Mouse (Mus musculus) CD8-positive naive resting alpha-beta T cell, adult 2 months (primary cell): ENCODE data around the gene Vezt.

ENCODE experiments used
- DNase-seq, 2 experiments: peaks; one replicate each; pipeline ENCODE4 v3.0.0; 2022; ENCODE audit warnings: low read depth in 2 of 2, low spot score in 2 of 2

Vezt gene

GRCm38 (mm10) chr10:94035658-94036374 lies at the start of gene Vezt, which contains the start of gene Fgd6:
Gene Vezt (minus strand): TSS chr10:94035817.
Gene Fgd6 (plus strand): TSS chr10:94036001.
- peak; percentile 99 for DNase-seq

- DNase-seq = no peak
Measured at GRCm38 (mm10) chr10:94082040-94082734, 46.6 kb upstream of the Vezt start.

- no peak for DNase-seq
Measured at GRCm38 (mm10) chr10:94080740-94081139, 45.1 kb upstream of the Vezt start.

GRCm38 (mm10) chr10:94076966-94077825 lies 41.6 kb upstream of the Vezt start:
- DNase-seq = no peak

GRCm38 (mm10) chr10:94072916-94073465 lies 37.4 kb upstream of the Vezt start:
- no peak for DNase-seq

- no peak for DNase-seq
Measured at GRCm38 (mm10) chr10:94072261-94072915, 36.8 kb upstream of the Vezt start.

GRCm38 (mm10) chr10:94071641-94072040 lies 36.0 kb upstream of the Vezt start:
- no peak for DNase-seq

GRCm38 (mm10) chr10:94068701-94069100 lies 33.1 kb upstream of the Vezt start:
- no peak for DNase-seq

GRCm38 (mm10) chr10:94066896-94067295 lies 31.3 kb upstream of the Vezt start:
- DNase-seq = no peak

GRCm38 (mm10) chr10:94062357-94062756 lies 26.7 kb upstream of the Vezt start:
- DNase-seq = no peak

GRCm38 (mm10) chr10:94060190-94060589 lies 24.6 kb upstream of the Vezt start:
- DNase-seq = no peak

GRCm38 (mm10) chr10:94059618-94060055 lies 24.0 kb upstream of the Vezt start:
- no peak for DNase-seq

- DNase-seq = no peak
Measured at GRCm38 (mm10) chr10:94056487-94056886, 20.9 kb upstream of the Vezt start.

- DNase-seq = no peak
Measured at GRCm38 (mm10) chr10:94050736-94051135, 15.1 kb upstream of the Vezt start.

- DNase-seq = no peak
Measured at GRCm38 (mm10) chr10:94049121-94049520, 13.5 kb upstream of the Vezt start.

GRCm38 (mm10) chr10:94047845-94048559 lies 12.4 kb upstream of the Vezt start:
- no peak for DNase-seq

GRCm38 (mm10) chr10:94047024-94047423 lies 11.4 kb upstream of the Vezt start:
- no peak for DNase-seq

- DNase-seq = no peak
Measured at GRCm38 (mm10) chr10:94045301-94045700, 9.7 kb upstream of the Vezt start.

- DNase-seq = no peak
Measured at GRCm38 (mm10) chr10:94043908-94044307, 8.3 kb upstream of the Vezt start.
